Comparison of ENCODE assay signal across 25 mouse cellular contexts in genomic region chr3:39982656-39983055, GRCm38 (mm10).
DNase-seq lines count a peak whose midpoint lies in the region; ATAC-seq and TF ChIP-seq lines count a peak whose summit lies in the region.
"Had no signal": no experiment of that assay in that cellular context is flagged by ENCODE, and none has a peak within 500 bp of the region (broad histone marks: within the 10 kb centered on the region; RNA-seq: fewer than 3 reads in every experiment).

No protein-coding gene starts in this region.

- no peaks in the 10 kb centered on the region for H3K9me3 ChIP-seq in forebrain, embryonic 12.5 days
- H3K9me3 ChIP-seq: embryonic facial prominence, embryonic 13.5 days; forebrain, embryonic 13.5 days; forebrain, embryonic 15.5 days; G1E had no signal

- H3K4me2 ChIP-seq in forebrain, embryonic 12.5 days = no peak overlapping the region
- H3K4me2 ChIP-seq: embryonic facial prominence, embryonic 13.5 days; forebrain, embryonic 13.5 days; forebrain, embryonic 15.5 days had no signal

- no peak for TF ChIP-seq POLR2A in embryonic fibroblast, embryonic 13.5 days (IDR thresholded peaks at IDR 0.05; ENCODE audit: low read depth, low read length)

- DNase-seq in 3T3-L1 (ENCODE audit: low read depth, low spot score) = peak; percentile 65
- DNase-seq in Muller cell, postnatal 12 days (ENCODE audit: inconsistent ontology term) = peak; percentile 34
- DNase-seq in lung, postnatal 10 days = no peak
- DNase-seq: adrenal gland, adult 8-10 months; adrenal gland, postnatal 14 days; adrenal gland, postnatal 36 days; B cell, adult 2 months; cerebellum, adult 11-12 months; cerebellum, adult 2 months; cerebellum, adult 9-10 months; cerebellum, postnatal 10 days; cerebellum, postnatal 25 days; forebrain, postnatal 0 days had no signal

- H3K36me3 ChIP-seq in forebrain, embryonic 12.5 days (replicated peaks) = no peaks in the 10 kb centered on the region
- H3K36me3 ChIP-seq: embryonic facial prominence, embryonic 13.5 days; forebrain, embryonic 10.5 days; forebrain, embryonic 15.5 days; G1E had no signal

- no peak overlapping the region for H3K9ac ChIP-seq in forebrain, embryonic 12.5 days
- H3K9ac ChIP-seq: embryonic facial prominence, embryonic 13.5 days; forebrain, embryonic 13.5 days; forebrain, embryonic 15.5 days; forebrain, postnatal 0 days had no signal

- TF ChIP-seq CTCF in embryonic fibroblast, embryonic 13.5 days (IDR thresholded peaks at IDR 0.05; ENCODE audit: borderline replicate concordance, insufficient read depth, low read length) = no peak

- H3K4me1 ChIP-seq in embryonic fibroblast, embryonic 13.5 days (ENCODE audit: control insufficient read depth, insufficient read depth, low read length) = no peaks in the 10 kb centered on the region; the same call in 1 of the 2 replicates
- H3K4me1 ChIP-seq in forebrain, embryonic 12.5 days = no peaks in the 10 kb centered on the region
- H3K4me1 ChIP-seq: forebrain, embryonic 13.5 days; forebrain, embryonic 15.5 days had no signal

- H3K4me3 ChIP-seq in embryonic fibroblast, embryonic 13.5 days (ENCODE audit: insufficient read depth, low read length) = no peak overlapping the region
- H3K4me3 ChIP-seq in forebrain, embryonic 12.5 days (replicated peaks) = no peak overlapping the region
- H3K4me3 ChIP-seq: embryonic facial prominence, embryonic 13.5 days; erythroblast, embryonic 14.5 days; forebrain, embryonic 10.5 days; forebrain, embryonic 13.5 days; forebrain, embryonic 15.5 days had no signal

- H3K27me3 ChIP-seq in forebrain, embryonic 12.5 days = no peaks in the 10 kb centered on the region
- H3K27me3 ChIP-seq: CH12.LX; embryonic facial prominence, embryonic 13.5 days; forebrain, embryonic 13.5 days; forebrain, embryonic 15.5 days; Patski had no signal

- no peak for ATAC-seq in forebrain, embryonic 12.5 days (ENCODE audit: low FRiP score)
- ATAC-seq: activated CD4-positive, CD25-positive, alpha-beta regulatory T cell, adult 4 months; CD4-positive, CD25-positive, alpha-beta regulatory T cell, adult 4 months; forebrain, embryonic 13.5 days; forebrain, embryonic 15.5 days; forebrain, postnatal 0 days; Patski had no signal

- peak overlapping the region; percentile 52 for H3K27ac ChIP-seq in embryonic fibroblast, embryonic 13.5 days (ENCODE audit: insufficient read depth, low read length)
- no peak overlapping the region for H3K27ac ChIP-seq in forebrain, embryonic 12.5 days
- H3K27ac ChIP-seq: embryonic facial prominence, embryonic 13.5 days; forebrain, embryonic 10.5 days; forebrain, embryonic 13.5 days; forebrain, embryonic 15.5 days had no signal
